In the genomic region with DNA sequence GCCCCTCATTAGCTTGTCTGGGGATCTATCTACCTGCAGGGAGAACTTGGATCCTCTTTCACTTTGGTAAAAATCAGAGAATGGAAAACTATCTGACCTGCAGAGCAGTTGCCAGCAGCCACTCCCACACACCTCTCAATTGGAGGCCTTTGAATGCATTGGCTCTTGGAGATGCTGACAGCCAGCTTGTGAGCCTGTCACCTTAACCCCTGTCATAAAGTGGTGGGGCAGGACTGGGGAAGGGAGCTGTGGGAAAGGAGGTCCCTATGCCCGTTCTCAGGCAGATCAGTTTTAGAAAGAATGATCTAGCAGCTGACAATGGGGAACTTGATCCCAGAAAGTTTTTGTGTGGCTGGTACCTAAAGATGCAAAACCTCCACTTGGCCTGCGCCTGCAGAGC, we compare ENCODE assay signal across 20 mouse cellular contexts. TPM values are rescaled to one million over a fixed set of nuclear protein-coding genes. Genes with fewer than 3 reads are reported as not detected.
DNase-seq lines count a peak whose midpoint lies in the region; ATAC-seq and TF ChIP-seq lines count a peak whose summit lies in the region.
"Had no signal": no experiment of that assay in that cellular context is flagged by ENCODE, and none has a peak within 500 bp of the region (broad histone marks: within the 10 kb centered on the region; RNA-seq: fewer than 3 reads in every experiment).

No protein-coding gene starts in this region.

- ATAC-seq in kidney, postnatal 0 days (replicated peaks; ENCODE audit: low FRiP score, low read depth), result no peak; the same call in 1 of the 2 replicates
- ATAC-seq in kidney, embryonic 14.5 days (ENCODE audit: low FRiP score, low TSS enrichment), result no peak
- ATAC-seq: forebrain, embryonic 13.5 days; forebrain, embryonic 15.5 days; forebrain, postnatal 0 days had no signal

- WGBS in kidney, postnatal 0 days, result 45% methylated on average over 2 of the region's 2 CpGs
- 39% methylated on average over 2 of the region's 2 CpGs for WGBS in kidney, embryonic 14.5 days

- no peak overlapping the region for H3K4me2 ChIP-seq in kidney, postnatal 0 days (ENCODE audit: low read length)
- no peak overlapping the region for H3K4me2 ChIP-seq in kidney, embryonic 14.5 days (replicated peaks; ENCODE audit: low read depth, low read length)
- H3K4me2 ChIP-seq: embryonic facial prominence, embryonic 13.5 days; forebrain, embryonic 13.5 days; forebrain, embryonic 15.5 days had no signal

- intact Hi-C loops in heart, postnatal 10 days (cut with DNase I), result no loop called here

- TF ChIP-seq CTCF in kidney, postnatal 0 days (IDR thresholded peaks at IDR 0.05; ENCODE audit: low read depth), result no peak

- no peak overlapping the region for H3K27ac ChIP-seq in kidney, postnatal 0 days
- no peak overlapping the region for H3K27ac ChIP-seq in kidney, embryonic 14.5 days (ENCODE audit: low read depth, low read length)
- H3K27ac ChIP-seq: embryonic facial prominence, embryonic 13.5 days; forebrain, embryonic 13.5 days; forebrain, embryonic 15.5 days had no signal

- H3K36me3 ChIP-seq in kidney, postnatal 0 days (ENCODE audit: insufficient read depth, low read length), result no peaks in the 10 kb centered on the region
- no peaks in the 10 kb centered on the region for H3K36me3 ChIP-seq in kidney, embryonic 14.5 days (ENCODE audit: control insufficient read depth, insufficient read depth, low read length)
- H3K36me3 ChIP-seq: embryonic facial prominence, embryonic 13.5 days; forebrain, embryonic 15.5 days had no signal

- no peaks in the 10 kb centered on the region for H3K9me3 ChIP-seq in kidney, postnatal 0 days (replicated peaks; ENCODE audit: low read length)
- no peaks in the 10 kb centered on the region for H3K9me3 ChIP-seq in kidney, embryonic 14.5 days (ENCODE audit: control insufficient read depth, low read length)
- H3K9me3 ChIP-seq: embryonic facial prominence, embryonic 13.5 days; forebrain, embryonic 13.5 days; forebrain, embryonic 15.5 days had no signal

- no peak overlapping the region for H3K4me3 ChIP-seq in kidney, postnatal 0 days (replicated peaks; ENCODE audit: low read depth, low read length)
- H3K4me3 ChIP-seq in kidney, embryonic 14.5 days (ENCODE audit: low read length), result no peak overlapping the region
- H3K4me3 ChIP-seq: embryonic facial prominence, embryonic 13.5 days; forebrain, embryonic 13.5 days; forebrain, embryonic 15.5 days had no signal

- H3K9ac ChIP-seq in kidney, postnatal 0 days (ENCODE audit: low read depth, low read length), result no peak overlapping the region
- H3K9ac ChIP-seq in kidney, embryonic 14.5 days (ENCODE audit: low read depth, low read length), result no peak overlapping the region
- H3K9ac ChIP-seq: embryonic facial prominence, embryonic 13.5 days; forebrain, embryonic 13.5 days; forebrain, embryonic 15.5 days; forebrain, postnatal 0 days had no signal

- peaks cover 4% of the 10 kb centered on the region; the same call in 1 of the 2 replicates for H3K4me1 ChIP-seq in kidney, postnatal 0 days (replicated peaks; ENCODE audit: insufficient read depth, low read length)
- no peaks in the 10 kb centered on the region for H3K4me1 ChIP-seq in kidney, embryonic 14.5 days (ENCODE audit: control insufficient read depth, insufficient read depth, low read length)
- H3K4me1 ChIP-seq: forebrain, embryonic 13.5 days; forebrain, embryonic 15.5 days had no signal

- H3K27me3 ChIP-seq in kidney, postnatal 0 days (ENCODE audit: insufficient read depth, low read length), result no peaks in the 10 kb centered on the region
- no peaks in the 10 kb centered on the region for H3K27me3 ChIP-seq in kidney, embryonic 14.5 days (ENCODE audit: control insufficient read depth, insufficient read depth, low read length)
- H3K27me3 ChIP-seq: embryonic facial prominence, embryonic 13.5 days; forebrain, embryonic 13.5 days; forebrain, embryonic 15.5 days had no signal

- peak; percentile 55 for DNase-seq in heart, adult 11 months
- no peak for DNase-seq in heart, postnatal 10 days
- peak; percentile 28 for DNase-seq in kidney, postnatal 0 days (ENCODE audit: low spot score)
- DNase-seq in spleen, postnatal 10 days (ENCODE audit: low spot score in 2 of 2), result no peak
- DNase-seq: adrenal gland, adult 2 months; adrenal gland, postnatal 10 days; adrenal gland, postnatal 25 days; cerebellum, adult 11 months; cerebellum, adult 18-20 months; cerebellum, adult 8-10 months; cerebellum, adult 9-11 months; cerebellum, postnatal 14 days; cerebellum, postnatal 36 days; embryo, embryonic 11 days; forebrain, postnatal 0 days had no signal

RNA-seq across cellular contexts. Expression of a gene that starts 31.2 kb away (rescaled TPM):
- total RNA-seq in heart, postnatal 10 days (2021), result 1 to 10 TPM; 2.4 to 2.8 TPM
- polyA plus RNA-seq in kidney, postnatal 0 days (2015; fragmentation: Nextera tagmentation; extraction: Ambion mirVana), result 4.4 and 4.5 TPM in 2 replicates
- polyA plus RNA-seq in kidney, embryonic 14.5 days (2014; fragmentation: Nextera tagmentation; extraction: Ambion mirVana), result 6.3 and 9.0 TPM in 2 replicates
- total RNA-seq: MEL had no signal

Comparison
In these comparisons a context has a peak if more than half of its experiments do, and no peak if none do; other contexts are left out.
1. DNase-seq: peak in heart, adult 11 months (single experiment) and kidney, postnatal 0 days (single experiment); none in heart, postnatal 10 days (0 of 2) and spleen, postnatal 10 days (0 of 2).